Mouse (Mus musculus): ENCODE measurements around the gene Lmtk3.

Gene Lmtk3

DNA sequence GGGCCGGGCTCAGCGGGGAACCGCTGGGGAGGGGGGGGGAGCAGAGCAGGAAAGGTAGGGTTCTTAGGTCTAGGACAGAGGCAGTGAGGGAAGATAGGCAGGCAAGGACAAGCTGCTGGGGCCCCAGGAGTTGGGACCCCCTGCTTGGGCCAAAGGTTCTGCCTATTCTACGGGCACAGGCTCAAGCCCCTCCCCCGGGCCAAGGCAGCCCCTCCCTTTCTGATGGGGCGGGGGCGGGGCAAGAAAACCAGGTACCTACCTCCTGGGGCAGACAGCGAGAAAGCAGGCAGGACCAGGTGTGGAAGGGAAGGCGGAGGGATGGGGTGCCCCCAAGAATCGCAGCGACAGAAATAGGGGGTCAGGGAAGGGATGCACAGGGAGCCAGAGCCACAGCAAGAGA lies 24.9 kb downstream of the Lmtk3 start:
- in situ Hi-C loops (cut with MseI, MboI): loop anchor here in 1 of 2 experiments (5.0 kb wide), 1 partner anchor 71 kb away; no protein-coding TSS in a partner anchor

DNA sequence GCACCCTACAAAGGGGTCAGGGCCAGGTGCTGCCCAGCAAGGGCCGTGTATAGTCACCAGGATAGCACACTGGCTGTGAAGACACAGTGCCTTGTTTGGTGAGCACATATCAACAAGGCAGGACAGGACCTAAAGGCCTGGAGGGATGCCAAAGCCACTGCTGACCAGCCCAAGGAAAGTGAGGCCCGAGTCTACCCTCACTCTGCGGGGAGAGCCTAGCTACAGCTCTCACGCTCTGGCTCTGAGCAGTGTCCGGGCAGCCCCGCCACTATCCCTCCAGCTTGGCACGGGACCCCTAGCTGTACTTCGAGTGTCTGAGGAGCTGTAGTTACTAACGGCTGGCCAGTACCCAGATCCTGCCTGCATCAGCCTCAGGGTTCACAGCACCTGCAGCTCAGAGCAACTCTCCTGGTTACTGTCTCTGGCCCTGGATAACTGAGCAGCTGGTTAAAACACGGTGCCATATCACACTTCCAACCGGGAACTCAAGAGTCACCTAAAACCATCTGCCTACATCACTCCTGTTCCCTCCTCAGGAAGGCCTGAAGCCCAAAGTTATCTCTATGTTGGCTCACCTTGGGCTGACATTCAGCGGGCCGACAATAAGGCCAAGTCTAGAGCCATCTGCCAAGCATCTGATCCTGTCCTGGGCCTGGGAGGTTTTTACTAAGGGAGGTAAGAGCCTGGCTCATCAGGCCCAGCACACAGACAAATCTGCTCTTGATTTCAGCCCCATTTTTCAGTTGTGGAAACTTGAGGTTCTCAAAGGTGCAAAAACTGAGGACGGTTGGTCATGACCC lies 25.9 kb downstream of the Lmtk3 start:
- in situ Hi-C loops (cut with MseI, MboI): loop anchor here in 1 of 2 experiments (5.0 kb wide), 1 partner anchor 72 kb away; no protein-coding TSS in a partner anchor

DNA sequence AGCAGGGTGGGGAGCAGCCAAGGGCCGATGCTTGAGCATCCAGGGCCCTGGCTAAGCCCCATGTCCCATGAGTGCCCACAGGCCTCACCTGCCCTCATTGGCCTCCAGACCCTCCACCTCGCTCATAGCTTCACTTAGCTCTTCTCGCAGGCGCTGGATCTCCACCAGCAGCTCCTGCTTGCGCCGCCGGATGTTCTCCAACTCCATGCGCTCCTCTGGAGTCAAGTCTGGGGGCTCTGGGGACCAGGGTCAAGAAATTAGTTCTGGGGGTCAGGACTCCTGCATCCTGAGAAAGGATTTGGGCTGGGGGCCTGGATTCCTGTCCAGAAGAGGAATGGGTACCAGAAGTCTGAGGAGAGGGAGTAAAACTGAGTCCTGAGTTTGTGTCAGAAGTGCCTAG lies 29.4 kb downstream of the Lmtk3 start:
- in situ Hi-C loops (cut with MseI, MboI): no loop called here

DNA sequence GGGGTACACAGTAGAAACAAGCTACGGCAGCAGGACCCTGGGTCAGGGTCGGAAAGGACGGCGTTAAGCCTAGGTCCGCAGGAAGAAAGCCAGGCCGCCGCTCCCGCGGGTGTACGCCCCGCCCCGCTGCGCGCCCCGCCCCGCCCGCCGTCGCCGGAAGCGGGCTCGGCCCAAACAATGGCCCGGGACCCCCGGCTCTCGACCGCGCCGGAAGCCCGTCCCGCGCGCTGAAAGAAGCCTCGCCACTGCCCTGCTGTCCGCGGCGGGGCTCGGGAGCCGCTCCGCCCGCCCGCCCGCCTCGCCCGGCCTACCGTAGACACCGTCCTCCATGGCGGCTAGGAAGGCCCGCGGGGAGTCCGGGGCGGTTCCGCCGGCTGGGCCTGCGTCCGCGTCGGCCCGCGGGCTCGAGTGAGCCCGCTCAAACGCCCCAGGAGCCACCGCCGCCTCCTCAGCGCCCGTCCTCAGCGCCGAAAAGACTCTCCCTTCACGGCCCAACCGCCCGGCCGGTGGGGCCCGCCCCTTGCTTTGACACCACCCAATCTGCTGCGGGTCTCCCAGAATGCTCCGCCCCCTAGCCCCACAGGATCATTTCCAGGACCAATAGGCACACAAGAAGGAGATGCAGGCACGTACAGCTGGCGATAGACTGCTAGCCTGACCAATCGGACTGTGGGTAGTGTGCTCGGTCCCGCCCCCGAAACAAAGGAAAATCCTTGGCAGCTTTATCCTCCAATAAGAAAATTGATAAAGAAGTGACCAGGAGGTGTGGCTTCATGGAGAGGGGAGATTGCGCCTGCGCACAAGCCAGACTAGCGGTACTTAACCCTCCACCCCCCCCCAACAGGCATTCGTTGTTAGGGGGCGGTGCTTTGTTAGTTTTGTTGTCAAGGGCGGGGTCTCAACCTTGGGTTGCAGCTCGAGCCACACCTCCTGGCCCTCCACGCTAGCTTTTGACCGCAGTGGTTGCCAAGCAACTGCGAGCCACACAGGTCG lies 30.5 kb downstream of the Lmtk3 start, which contains the start of gene Cyth2:
TSS of gene Cyth2 (minus strand) at position 795 of the 993 bp plus-strand sequence.
- in situ Hi-C loops (cut with MseI, MboI): no loop called here

DNA sequence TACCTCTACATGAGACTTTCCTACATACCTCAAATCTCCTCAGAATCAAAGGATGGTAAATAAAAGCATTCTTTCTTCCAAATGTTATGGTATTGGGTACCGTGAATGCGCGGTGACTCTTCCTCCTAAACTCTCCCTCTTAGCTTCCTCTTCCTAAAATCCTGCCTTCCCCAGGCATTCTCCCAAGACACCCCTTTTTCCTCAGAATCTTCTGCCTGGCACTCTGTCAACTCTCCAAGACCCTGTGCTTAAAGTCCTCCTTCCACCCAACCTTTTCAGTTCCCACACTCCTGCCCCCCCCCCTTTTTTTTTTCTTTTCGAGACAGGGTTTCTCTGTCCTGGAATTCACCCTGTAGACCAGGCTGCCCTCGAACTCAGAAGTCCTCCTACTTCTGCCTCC lies 31.3 kb downstream of the Lmtk3 start:
- in situ Hi-C loops (cut with MseI, MboI): no loop called here

DNA sequence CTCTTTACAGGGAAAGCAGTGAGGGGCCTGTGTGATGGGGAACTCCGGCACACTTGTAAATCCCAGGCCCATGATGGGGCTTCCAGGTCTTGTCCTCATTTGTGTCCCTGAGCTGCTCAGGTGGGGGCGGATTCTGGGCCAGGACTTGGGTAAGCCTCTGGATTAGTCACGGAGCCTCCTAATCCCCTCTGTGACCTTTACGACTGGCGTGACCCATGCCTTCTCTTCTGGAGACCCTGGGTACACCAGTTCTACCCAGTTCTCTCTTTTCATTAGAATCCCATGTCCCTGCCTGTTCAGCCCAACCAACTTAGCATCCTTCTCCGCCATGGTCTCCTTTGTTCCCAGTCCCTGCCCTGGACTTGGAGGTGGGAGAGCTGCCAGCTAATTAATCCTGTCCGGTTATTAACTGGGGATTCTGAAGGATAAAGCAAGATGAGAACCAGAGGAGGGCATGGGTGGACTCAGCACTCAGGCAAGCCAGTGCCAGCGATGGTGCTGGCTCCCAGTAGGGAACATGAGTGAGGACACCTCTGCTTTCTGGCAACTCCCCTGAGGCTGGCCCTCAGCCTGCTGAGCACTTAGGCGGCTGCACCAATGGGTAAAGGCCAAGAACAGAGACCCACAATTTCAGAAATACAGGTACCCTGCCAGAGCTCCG lies 31.9 kb downstream of the Lmtk3 start:
- in situ Hi-C loops (cut with MseI, MboI): no loop called here

DNA sequence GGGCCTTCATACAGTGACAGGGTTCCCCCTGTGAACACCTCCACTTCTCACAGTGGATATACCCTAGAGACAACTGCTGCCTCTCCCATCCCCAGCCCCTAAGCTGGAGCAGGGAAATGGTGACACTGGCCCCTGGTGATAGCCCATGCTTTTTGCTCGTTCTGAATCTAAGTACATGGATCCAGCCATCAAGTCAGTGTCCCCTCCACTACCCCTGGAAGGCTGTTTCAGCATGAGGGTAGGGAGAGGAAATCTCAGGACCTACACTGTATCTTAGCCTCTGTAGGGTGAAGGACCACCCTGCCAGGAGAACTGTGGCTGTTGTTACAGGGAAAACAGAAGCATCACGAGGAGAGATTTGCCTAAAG lies 32.4 kb downstream of the Lmtk3 start:
- in situ Hi-C loops (cut with MseI, MboI): no loop called here

DNA sequence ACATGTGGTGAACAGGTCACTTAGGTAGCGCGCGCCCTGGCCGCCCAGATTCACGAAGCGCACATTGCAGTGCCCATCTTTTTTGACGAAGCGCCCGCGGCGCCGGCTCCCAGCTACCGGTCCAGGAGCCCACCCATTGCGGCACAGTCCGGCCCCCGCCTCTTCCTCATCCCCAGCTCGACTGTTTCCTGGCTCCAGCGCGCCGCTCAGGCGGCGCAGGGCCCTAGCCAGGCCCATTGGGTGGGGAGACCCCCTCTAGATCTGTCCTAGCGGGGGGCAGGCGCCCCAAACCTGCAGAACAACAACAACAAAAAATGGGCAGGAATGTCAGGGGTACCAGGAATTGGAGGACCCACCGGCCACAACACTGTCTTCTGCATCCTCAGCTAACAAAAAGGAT lies 36.3 kb downstream of the Lmtk3 start:
- in situ Hi-C loops (cut with MseI, MboI): no loop called here

DNA sequence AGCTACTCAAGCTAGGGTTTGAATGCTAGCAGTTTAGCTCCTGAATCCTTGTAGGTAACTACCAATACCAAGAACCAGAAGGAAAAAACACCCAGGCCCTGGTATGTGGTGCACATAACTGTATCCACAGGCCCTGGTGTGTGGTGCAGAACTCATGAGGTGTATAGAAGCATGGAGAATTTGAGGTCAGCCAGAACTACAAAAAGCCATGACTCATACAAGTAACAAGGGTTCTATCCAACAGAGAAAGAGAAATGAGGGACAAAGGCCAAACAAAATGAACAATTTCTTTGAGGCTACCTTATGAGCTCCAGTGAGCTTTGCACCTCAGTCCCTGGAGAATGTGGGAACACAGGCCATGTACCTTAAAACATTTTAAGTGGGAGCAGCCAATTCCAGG lies 37.4 kb downstream of the Lmtk3 start:
- in situ Hi-C loops (cut with MseI, MboI): no loop called here

DNA sequence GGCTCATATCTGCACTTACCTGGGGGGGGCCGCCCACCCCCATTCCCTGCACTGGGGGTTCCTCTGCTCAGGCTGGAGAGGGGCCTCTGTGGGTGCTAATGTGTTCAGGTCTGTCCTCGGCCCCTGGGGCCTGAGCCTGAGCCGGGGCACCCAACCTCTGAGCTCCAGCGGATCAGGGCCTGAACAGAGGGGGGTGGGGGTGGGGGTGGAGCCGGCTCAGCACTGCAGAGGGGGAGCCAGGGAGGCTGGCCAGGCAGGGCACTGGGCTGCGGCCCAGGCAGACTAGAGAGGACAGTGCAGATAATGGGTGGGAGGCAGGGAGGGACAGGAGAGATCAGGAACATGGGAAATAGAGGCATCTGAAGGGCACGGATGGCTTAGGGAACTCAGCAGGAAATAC lies 41.1 kb downstream of the Lmtk3 start, which contains the start of gene Kcnj14:
TSS of gene Kcnj14 (minus strand) at position 185 of the 400 bp plus-strand sequence.
- in situ Hi-C loops (cut with MseI, MboI): no loop called here

DNA sequence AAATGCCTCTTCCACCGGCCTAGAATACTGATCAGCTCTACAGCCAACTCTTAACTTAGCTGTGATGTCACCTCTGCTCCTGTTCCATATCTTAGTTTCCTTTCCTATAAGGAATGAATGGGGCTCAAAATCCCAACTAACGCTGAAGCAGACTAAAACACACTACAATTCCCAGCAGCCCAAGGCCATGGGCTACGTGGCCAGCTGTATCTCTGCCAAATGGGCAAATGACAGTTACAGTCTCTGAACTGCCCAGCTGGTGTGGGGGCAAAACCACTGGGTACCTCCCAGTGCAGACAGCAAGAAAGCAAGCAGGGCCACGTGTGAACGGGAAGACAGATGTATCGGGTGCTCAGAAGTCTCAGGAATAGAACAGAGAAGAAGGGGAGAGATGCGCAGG lies 43.1 kb downstream of the Lmtk3 start:
- in situ Hi-C loops (cut with MseI, MboI): no loop called here

DNA sequence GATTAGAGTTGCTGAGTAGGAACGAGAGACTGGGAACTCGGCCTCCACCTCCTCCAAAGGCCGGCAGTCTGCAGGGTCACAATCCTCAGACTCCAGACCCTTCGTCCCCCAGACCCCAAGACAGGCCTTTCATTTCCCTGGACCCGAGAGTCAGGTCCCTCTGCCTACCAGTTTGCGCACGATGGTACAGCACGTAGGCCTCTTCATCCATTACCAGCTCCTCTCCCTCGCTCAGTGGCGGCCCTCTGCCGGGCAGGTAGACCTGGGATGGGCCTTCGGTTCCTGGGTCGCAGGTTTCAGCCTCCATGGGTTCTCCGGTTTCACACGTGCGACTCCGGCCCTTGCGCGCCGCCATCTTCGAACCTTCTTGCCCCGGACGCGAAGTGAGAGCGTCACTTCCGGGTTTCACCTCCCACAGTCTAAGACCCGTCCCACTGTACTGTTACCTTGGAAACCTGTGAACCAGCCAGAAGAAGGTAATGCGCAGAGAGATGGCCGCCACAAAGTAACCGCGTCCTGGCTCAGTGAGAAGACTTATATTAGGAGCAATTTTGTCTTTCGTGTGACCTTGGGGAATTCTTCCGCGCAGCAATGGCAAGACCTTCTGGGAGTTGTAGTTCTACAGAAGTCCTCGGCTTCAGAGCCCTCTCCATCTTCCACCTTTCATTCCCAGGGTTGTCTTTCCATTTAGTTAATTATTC lies 47.0 kb downstream of the Lmtk3 start, which contains the start of gene Grwd1:
TSS of gene Grwd1 (minus strand) at position 518 of the 701 bp plus-strand sequence.
- in situ Hi-C loops (cut with MseI, MboI): no loop called here

DNA sequence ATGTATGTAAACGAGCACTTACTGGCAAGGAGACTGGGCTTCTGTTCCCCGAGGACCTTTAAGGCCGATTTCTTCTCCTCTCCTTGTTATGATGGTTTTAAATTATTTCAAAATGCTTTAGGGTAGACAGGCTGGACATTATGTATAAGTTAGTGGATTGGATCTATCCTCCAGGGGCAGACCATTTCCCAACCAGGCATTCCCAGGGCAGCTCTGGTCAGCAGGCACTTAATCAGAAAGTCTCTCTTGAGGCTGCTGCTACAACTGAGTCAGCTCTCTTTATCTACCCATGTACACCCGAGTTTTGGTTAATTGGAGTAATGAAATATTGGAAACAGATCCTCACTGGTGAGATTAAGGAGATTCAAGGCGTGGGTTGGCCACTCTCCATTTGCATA lies 47.6 kb downstream of the Lmtk3 start:
- in situ Hi-C loops (cut with MseI, MboI): no loop called here

DNA sequence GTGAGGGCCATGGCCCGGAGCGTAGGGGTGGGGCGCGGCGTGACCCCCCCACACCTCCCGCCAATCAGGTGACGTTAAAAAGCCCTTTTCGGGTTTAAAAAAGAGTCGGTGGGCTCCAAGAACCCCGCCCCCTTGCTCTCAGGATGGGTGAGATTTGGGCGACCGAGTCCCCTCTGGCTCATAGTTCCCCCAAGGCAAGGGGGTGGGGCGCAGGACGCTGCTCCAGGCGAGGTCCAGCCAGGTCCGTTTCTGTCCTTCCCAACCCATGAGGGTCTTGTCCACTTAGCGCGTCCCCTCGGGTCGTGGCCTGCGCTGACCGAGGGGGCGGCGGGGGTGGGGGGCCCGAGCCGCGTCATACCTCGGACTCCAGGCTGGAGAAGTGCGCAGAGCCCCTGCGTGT lies 48.9 kb downstream of the Lmtk3 start:
- in situ Hi-C loops (cut with MseI, MboI): no loop called here

DNA sequence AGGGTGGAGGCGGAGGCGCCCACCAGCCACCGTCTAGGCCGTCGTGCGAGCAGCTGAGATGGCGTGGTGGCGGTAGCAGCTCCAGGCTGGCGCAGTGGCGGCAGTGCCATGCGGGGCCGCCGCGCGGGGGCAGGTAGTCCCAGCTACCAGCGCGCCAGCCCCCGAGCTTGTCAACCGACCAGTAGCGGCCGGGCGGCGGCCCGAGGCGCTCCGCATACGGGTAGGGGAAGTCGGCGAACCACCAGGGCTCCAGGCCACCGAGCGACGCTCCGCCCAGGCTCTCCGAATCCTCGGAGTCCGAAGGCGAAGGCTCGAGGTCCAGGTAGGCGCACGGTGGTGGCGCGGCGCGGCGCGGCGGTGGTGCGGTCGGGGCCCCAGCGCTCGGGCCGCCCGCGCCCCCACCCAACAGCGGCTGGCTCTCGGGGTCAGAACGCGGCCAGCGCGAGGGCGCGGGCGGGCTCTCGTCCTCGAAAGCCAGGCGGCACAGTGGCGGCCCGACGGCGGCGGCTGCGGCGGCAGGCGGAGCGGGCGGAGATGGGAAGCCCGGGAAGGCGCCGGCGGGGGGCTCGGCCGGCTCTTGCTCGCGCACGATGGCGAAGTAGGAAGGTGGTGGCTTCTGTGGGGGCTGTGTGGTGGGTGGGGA lies 49.7 kb downstream of the Lmtk3 start:
- in situ Hi-C loops (cut with MseI, MboI): no loop called here

DNA sequence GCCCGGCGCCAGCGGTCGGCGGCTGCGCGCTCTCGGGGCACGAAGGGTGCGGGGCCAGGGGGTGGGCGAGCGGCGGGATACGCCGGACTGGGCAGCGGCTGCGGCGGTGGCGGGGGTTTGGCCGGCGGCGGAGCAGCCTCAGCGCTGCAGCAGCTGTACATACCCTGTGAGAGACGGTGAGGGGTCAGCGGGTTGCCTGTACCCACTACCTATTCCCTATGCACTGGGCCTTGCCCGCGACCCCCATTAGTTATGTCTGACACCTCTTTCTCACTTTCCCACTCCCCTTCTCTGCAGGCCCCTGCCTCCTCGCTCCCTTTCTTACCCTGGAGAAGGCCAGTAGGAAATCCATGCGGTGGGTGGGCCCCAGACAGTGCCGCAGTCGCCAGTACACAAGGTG lies 50.4 kb downstream of the Lmtk3 start:
- in situ Hi-C loops (cut with MseI, MboI): no loop called here

DNA sequence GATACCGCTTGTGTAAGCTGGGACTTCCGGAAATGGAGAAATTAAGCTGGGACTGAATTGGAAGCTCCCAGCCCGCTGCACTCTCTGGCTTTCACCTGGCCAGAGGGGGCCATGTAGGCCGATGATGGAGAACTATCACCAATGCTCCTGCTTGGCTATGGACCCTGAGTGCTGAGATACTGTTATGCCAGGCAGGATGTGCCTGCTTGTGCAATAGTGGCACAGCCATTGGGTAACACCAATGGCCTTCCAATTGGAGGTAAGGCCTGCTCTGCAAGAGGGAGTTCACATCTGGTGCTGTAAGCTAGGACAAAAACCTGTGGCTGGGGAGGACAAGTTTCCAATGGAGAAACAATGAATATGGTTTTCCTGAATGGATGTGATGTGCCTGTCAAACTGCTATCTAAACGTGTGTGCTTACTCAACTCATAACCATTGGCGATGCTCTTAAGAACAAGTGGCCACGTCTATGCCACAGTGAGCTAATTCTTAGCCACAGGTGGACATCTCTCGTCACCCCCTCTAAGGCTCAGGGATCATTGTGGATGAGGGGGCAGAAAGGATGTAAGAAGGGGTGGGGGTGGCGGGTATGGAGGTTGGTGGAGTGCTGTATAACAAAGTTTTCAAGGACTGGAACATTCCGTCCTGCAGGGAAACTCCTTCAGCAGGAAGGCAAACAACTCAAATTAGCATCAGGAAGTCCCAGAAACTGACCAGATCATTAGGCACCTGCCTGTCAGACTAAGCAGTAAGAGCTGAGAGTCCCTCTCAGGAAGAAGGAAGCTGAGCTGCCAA lies 59.6 kb downstream of the Lmtk3 start:
- in situ Hi-C loops (cut with MseI, MboI): no loop called here

DNA sequence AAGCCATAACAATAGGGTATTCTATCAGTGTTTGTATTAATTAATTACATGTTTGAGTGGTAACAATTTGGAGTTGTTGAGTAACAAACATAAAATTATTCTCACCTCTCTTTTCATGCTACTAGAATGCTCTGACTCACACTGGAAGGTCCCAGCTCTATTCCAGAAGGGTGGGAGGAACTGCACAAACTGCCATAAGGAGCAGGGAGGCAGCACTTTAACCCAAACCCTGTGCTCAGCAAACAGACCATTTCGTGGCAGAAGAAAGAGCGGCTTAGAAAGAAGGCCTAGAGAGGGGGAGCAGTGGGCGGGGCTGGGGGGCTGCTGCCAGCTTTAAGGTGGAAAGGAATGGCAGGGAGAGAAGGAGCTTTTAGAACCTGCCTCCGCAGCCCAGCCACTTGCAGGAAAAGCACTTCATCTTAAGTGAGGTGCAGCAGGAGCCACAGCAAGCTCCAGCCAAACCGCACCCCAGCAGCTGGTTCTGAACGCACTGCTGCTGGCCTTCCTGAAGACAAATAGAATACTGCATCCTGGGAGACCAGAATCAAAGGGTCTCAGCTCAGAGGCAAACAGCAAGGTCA lies 65.0 kb downstream of the Lmtk3 start:
- in situ Hi-C loops (cut with MseI, MboI): no loop called here

DNA sequence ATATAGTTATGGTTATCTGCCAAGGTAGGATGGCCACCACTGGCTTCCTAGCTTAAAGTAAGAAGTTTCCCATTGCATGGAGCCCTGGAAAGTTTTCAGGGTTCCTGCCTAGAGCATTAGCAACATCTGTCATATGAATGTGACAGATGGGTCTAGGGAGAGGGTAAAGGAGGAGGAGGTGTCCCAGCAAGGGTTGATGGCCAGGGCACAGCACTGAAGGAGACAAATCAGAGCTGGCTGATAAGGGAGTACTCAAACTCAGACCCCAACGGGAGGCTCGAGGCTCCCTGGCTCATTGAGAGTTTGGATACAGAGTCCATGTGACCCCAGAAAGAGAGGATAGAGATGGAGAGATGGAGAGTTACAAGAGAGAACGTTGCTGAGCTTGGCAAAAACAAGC lies 67.1 kb downstream of the Lmtk3 start:
- in situ Hi-C loops (cut with MseI, MboI): no loop called here
